Mouse (Mus musculus) lung, embryonic 14.5 days (tissue): ENCODE results near the gene Fzr1. TPM values are rescaled to one million over a fixed set of nuclear protein-coding genes. Genes with fewer than 3 reads are reported as not detected.
A peak's percentile ranks its signal among the peaks of the same experiment; 100 is the strongest.

Experiments used
- ATAC-seq: fragments of 200-750 bp; cut with Nextera tagmentation; 2 replicates; pipeline ENCODE4 v1.8.0; 2017; ENCODE audit warnings: mild to moderate bottlenecking, moderate TSS enrichment, moderate library complexity; ENCODE audit not compliant: insufficient read depth
- DNase-seq: peaks from one replicate; pipeline ENCODE4 v3.0.0-alpha.2; 2015
- H3K27ac ChIP-seq: fragments of 300-500 bp; sonication (generic); 2 replicates; pipeline ENCODE4 v1.5.1; 2014; ENCODE audit warnings: low read depth, mild to moderate bottlenecking, moderate library complexity
- H3K27me3 ChIP-seq: fragments of 300-500 bp; sonication (generic); 2 replicates; pipeline ENCODE4 v1.6.1; 2014; ENCODE audit warnings: low read length, control low read depth; ENCODE audit not compliant: insufficient read depth
- H3K36me3 ChIP-seq: fragments of 300-500 bp; sonication (generic); 2 replicates; pipeline ENCODE4 v1.6.1; 2014; ENCODE audit warnings: control low read depth; ENCODE audit not compliant: insufficient read depth
- H3K4me1 ChIP-seq: fragments of 300-500 bp; sonication (generic); 2 replicates; pipeline ENCODE4 v1.6.1; 2014; ENCODE audit warnings: antibody characterized with exemption, control low read depth; ENCODE audit not compliant: insufficient read depth
- H3K4me2 ChIP-seq: fragments of 300-500 bp; sonication (generic); 2 replicates; pipeline ENCODE4 v1.6.1; 2014; ENCODE audit warnings: mild to moderate bottlenecking
- H3K4me3 ChIP-seq: fragments of 300-500 bp; sonication (generic); 2 replicates; pipeline ENCODE4 v1.5.1; 2014; ENCODE audit warnings: low read depth, low read length
- H3K9ac ChIP-seq: fragments of 300-500 bp; sonication (generic); 2 replicates; pipeline ENCODE4 v1.6.1; 2014
- H3K9me3 ChIP-seq: fragments of 300-500 bp; sonication (generic); 2 replicates; pipeline ENCODE4 v1.6.1; 2016; ENCODE audit warnings: low read depth, low read length, control low read depth
- CTCF ChIP-seq: IDR thresholded peaks from 2 replicates; pipeline ENCODE4 v1.5.1; 2016; ENCODE audit warnings: antibody characterized with exemption, low read depth
- WGBS: fragments of 180-500 bp; shearing (Covaris S2); extraction: QIAGEN DNeasy Blood & Tissue Kit; methylation state at CpG from one replicate; pipeline ENCODE4 v1.1.7; 2014; 5-methylcytosine and 5-hydroxymethylcytosine counted together
- polyA plus RNA-seq: library from polyadenylated mRNA; unstranded; fragments of >200 nt; fragmentation: Nextera tagmentation; extraction: Ambion mirVana; gene quantifications from 2 replicates; pipeline ENCODE4 v1.2.1, GENCODE M21; 2014

Fzr1 gene
- polyA plus RNA-seq, 1 experiment from 2014 or later: 116 TPM

GRCm38 (mm10) chr10:81410981-81411380, 32.7 kb upstream of the Fzr1 start:
- WGBS: 64% methylated on average over 9 of the region's 9 CpGs
- Histone ChIP-seq H3K36me3 (peaks cover 46% of the 10 kb centered on the region), H3K27ac (peak overlapping the region; percentile 92), H3K9me3 (no peaks in the 10 kb centered on the region), H3K9ac (no peak overlapping the region), H3K4me3 (0 out of 2 replicates have a peak overlapping the region, but pooled peaks have one; percentile 8), H3K27me3 (no peaks in the 10 kb centered on the region), H3K4me1 (peaks cover 57% of the 10 kb centered on the region), H3K4me2 (peak overlapping the region; percentile 49)
- ATAC-seq: no peak
- no peak for DNase-seq
- no peak for TF ChIP-seq CTCF

GRCm38 (mm10) chr10:81410350-81410749, 32.0 kb upstream of the Fzr1 start:
- peak overlapping the region; percentile 92; the same call in 1 of the 2 replicates for H3K27ac ChIP-seq
- peaks cover 57% of the 10 kb centered on the region for H3K4me1 ChIP-seq
- H3K27me3 ChIP-seq: no peaks in the 10 kb centered on the region
- H3K4me2 ChIP-seq: peak overlapping the region; percentile 49
- no peaks in the 10 kb centered on the region for H3K9me3 ChIP-seq
- H3K4me3 ChIP-seq: peak overlapping the region; percentile 19; the same call in 1 of the 2 replicates
- no peak for TF ChIP-seq CTCF
- ATAC-seq: no peak
- DNase-seq: no peak
- H3K9ac ChIP-seq: no peak overlapping the region
- WGBS: 65% methylated on average over 4 of the region's 4 CpGs
- peaks cover 52% of the 10 kb centered on the region for H3K36me3 ChIP-seq

GRCm38 (mm10) chr10:81409330-81409729, 31.0 kb upstream of the Fzr1 start:
- peak overlapping the region; percentile 19 for H3K4me3 ChIP-seq
- H3K9me3 ChIP-seq: no peaks in the 10 kb centered on the region
- WGBS: 33% methylated on average over 8 of the region's 8 CpGs
- no peaks in the 10 kb centered on the region for H3K27me3 ChIP-seq
- H3K4me1 ChIP-seq: peaks cover 49% of the 10 kb centered on the region
- peaks cover 62% of the 10 kb centered on the region for H3K36me3 ChIP-seq
- peak overlapping the region; percentile 49 for H3K4me2 ChIP-seq
- TF ChIP-seq CTCF: no peak
- peak overlapping the region; percentile 58 for H3K27ac ChIP-seq
- DNase-seq (peak; percentile 66), ATAC-seq (no peak)
- no peak overlapping the region for H3K9ac ChIP-seq

GRCm38 (mm10) chr10:81408871-81409291, 30.6 kb upstream of the Fzr1 start:
- H3K4me2 ChIP-seq: no peak overlapping the region
- H3K4me3 ChIP-seq: no peak overlapping the region; the same call in 1 of the 2 replicates
- peak; percentile 89 for DNase-seq
- H3K4me1 ChIP-seq: peaks cover 44% of the 10 kb centered on the region
- ATAC-seq: peak; percentile 36
- peaks cover 67% of the 10 kb centered on the region for H3K36me3 ChIP-seq
- H3K27me3 ChIP-seq: no peaks in the 10 kb centered on the region
- no peak overlapping the region for H3K9ac ChIP-seq
- H3K27ac ChIP-seq: peak overlapping the region; percentile 58
- H3K9me3 ChIP-seq: no peaks in the 10 kb centered on the region
- 30% methylated on average over 9 of the region's 9 CpGs for WGBS
- TF ChIP-seq CTCF: peak; percentile 93

GRCm38 (mm10) chr10:81408424-81408729, 30.1 kb upstream of the Fzr1 start:
- ATAC-seq (no peak), DNase-seq (no peak)
- Histone ChIP-seq H3K9me3 (no peaks in the 10 kb centered on the region), H3K27ac (peak overlapping the region; percentile 46; the same call in 1 of the 2 replicates), H3K36me3 (peaks cover 72% of the 10 kb centered on the region), H3K4me3 (no peak overlapping the region), H3K4me1 (peaks cover 44% of the 10 kb centered on the region), H3K9ac (no peak overlapping the region), H3K27me3 (no peaks in the 10 kb centered on the region), H3K4me2 (peak overlapping the region; percentile 56; the same call in 1 of the 2 replicates)
- no peak for TF ChIP-seq CTCF
- 58% methylated on average over 13 of the region's 13 CpGs for WGBS

- H3K27ac ChIP-seq: peak overlapping the region; percentile 46; the same call in 1 of the 2 replicates
- 23% methylated on average over 31 of the region's 31 CpGs for WGBS
- no peaks in the 10 kb centered on the region for H3K9me3 ChIP-seq
- ATAC-seq (peak; percentile 15), DNase-seq (peak; percentile 94)
- H3K36me3 ChIP-seq: peaks cover 72% of the 10 kb centered on the region
- TF ChIP-seq CTCF: no peak; the same call in 1 of the 2 replicates
- no peaks in the 10 kb centered on the region for H3K27me3 ChIP-seq
- H3K9ac ChIP-seq: peak overlapping the region; percentile 38; the same call in 1 of the 2 replicates
- peaks cover 45% of the 10 kb centered on the region for H3K4me1 ChIP-seq
- H3K4me2 ChIP-seq: peak overlapping the region; percentile 56
- H3K4me3 ChIP-seq: peak overlapping the region; percentile 27
Observed at GRCm38 (mm10) chr10:81407539-81408423, 29.5 kb upstream of the Fzr1 start.
